Mouse (Mus musculus) midbrain, embryonic 15.5 days (tissue): ENCODE data around the gene Foxj3. TPM values are rescaled to one million over a fixed set of nuclear protein-coding genes. Genes with fewer than 3 reads are reported as not detected.
A peak's percentile ranks its signal among the peaks of the same experiment; 100 is the strongest.

Experiments used
- ATAC-seq: fragments of 200-750 bp; cut with Nextera tagmentation; replicated peaks from 2 replicates; pipeline ENCODE4 v1.8.0; 2017; ENCODE audit warnings: moderate TSS enrichment
- H3K27ac ChIP-seq: fragments of 300-500 bp; sonication (generic); 2 replicates; pipeline ENCODE4 v1.5.1; 2015; ENCODE audit warnings: mild to moderate bottlenecking, inconsistent platforms
- H3K27me3 ChIP-seq: fragments of 300-500 bp; sonication (generic); replicated peaks from 2 replicates; pipeline ENCODE4 v1.6.1; 2015; ENCODE audit warnings: inconsistent platforms
- H3K36me3 ChIP-seq: fragments of 300-500 bp; sonication (generic); replicated peaks from 2 replicates; pipeline ENCODE4 v1.6.1; 2015; ENCODE audit warnings: inconsistent platforms
- H3K4me1 ChIP-seq: fragments of 300-500 bp; sonication (generic); 2 replicates; pipeline ENCODE4 v1.6.1; 2015; ENCODE audit warnings: inconsistent platforms
- H3K4me2 ChIP-seq: fragments of 300-500 bp; sonication (generic); 2 replicates; pipeline ENCODE4 v1.6.1; 2015; ENCODE audit warnings: inconsistent platforms, mild to moderate bottlenecking, moderate library complexity
- H3K4me3 ChIP-seq: fragments of 300-500 bp; sonication (generic); 2 replicates; pipeline ENCODE4 v1.5.1; 2015; ENCODE audit warnings: mild to moderate bottlenecking, inconsistent platforms
- H3K9ac ChIP-seq: fragments of 300-500 bp; sonication (generic); 2 replicates; pipeline ENCODE4 v1.6.1; 2015; ENCODE audit warnings: mild to moderate bottlenecking, inconsistent platforms
- H3K9me3 ChIP-seq: fragments of 300-500 bp; sonication (generic); 2 replicates; pipeline ENCODE4 v1.6.1; 2016; ENCODE audit warnings: inconsistent platforms
- WGBS: fragments of 180-500 bp; shearing (Covaris S2); methylation state at CpG from one replicate; pipeline ENCODE4 v1.1.7; 2015; ENCODE audit warnings: mixed read lengths; 5-methylcytosine and 5-hydroxymethylcytosine counted together
- polyA plus RNA-seq: library from polyadenylated mRNA; unstranded; fragments of >200 nt; fragmentation: Nextera tagmentation; extraction: Ambion mirVana; gene quantifications from 2 replicates; pipeline ENCODE4 v1.2.1, GENCODE M21; 2015

Foxj3 gene
- polyA plus RNA-seq, 1 experiment from 2014 or later = 38.2 TPM

DNA sequence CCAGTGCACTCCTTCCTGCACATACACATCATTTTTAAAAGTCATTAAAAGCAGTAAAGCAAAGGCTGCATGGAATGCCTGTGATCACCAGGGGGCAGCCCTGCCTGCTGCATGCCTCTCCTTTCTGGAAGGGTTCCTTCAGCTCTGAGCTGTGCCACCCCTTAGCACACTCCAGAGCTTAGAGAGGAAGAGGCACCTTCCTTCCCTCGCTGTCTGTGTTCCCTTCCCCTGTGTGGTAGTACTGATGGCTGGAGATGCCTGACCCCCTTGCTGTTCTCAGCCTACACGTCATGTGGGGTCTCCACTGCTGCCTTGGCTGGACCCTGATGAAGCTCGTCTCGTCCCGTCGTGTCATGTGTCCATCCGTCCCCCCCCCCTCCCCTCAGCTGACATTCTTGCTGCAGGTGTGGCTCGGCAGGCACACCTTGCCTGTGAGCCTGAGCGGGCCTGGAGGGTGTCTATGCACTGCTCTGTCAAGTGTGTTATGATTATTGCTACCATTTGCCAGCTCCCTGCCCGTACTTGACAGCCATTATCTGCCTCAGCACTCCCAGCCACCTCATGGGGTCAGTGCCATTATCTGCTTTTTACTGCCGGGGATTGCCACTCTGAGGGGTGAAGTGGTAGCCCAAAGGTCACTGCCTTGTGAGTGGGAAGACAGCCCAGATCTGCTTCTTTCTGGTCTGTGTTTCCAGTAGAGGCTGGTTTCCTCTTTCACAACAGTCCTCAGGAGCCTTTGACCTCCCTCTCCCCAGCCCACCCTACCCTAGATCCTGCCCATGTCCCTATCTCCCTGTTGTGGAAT, 94.5 kb downstream of the Foxj3 start:
- H3K4me3 ChIP-seq = no peak overlapping the region
- WGBS = 81% methylated on average over 11 of the region's 11 CpGs
- no peak overlapping the region for H3K9ac ChIP-seq
- ATAC-seq = peak; percentile 47
- H3K36me3 ChIP-seq = peaks cover 10% of the 10 kb centered on the region; the same call in 1 of the 2 replicates
- peaks cover 25% of the 10 kb centered on the region for H3K4me1 ChIP-seq
- no peaks in the 10 kb centered on the region for H3K27me3 ChIP-seq
- H3K4me2 ChIP-seq = no peak overlapping the region
- H3K27ac ChIP-seq = no peak overlapping the region
- no peaks in the 10 kb centered on the region for H3K9me3 ChIP-seq

DNA sequence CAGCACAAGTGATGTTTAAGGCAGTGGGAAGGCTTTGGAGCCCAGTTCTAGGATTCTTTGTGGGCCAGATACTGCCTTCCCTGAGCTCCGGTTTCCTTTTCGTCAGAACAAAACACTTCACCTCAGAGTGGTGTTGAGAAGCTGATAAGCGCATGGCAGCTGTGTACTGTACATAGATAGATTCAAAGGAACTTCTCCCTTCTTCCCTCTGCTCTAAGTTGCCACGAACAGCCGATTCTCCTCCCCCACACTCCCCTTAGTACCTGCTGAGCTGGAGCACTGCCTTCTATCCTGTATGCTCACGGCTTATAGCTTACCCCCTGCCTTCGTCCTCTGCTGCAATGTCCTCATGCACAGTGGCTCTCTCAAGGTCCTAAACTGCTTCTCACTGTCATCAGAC, 95.9 kb downstream of the Foxj3 start:
- H3K4me1 ChIP-seq = peaks cover 17% of the 10 kb centered on the region
- H3K36me3 ChIP-seq = peaks cover 10% of the 10 kb centered on the region; the same call in 1 of the 2 replicates
- no peak overlapping the region for H3K9ac ChIP-seq
- H3K27ac ChIP-seq = no peak overlapping the region
- H3K4me3 ChIP-seq = no peak overlapping the region
- 60% methylated on average over 7 of the region's 7 CpGs for WGBS
- no peaks in the 10 kb centered on the region for H3K9me3 ChIP-seq
- H3K27me3 ChIP-seq = no peaks in the 10 kb centered on the region
- no peak overlapping the region for H3K4me2 ChIP-seq
- ATAC-seq = no peak

DNA sequence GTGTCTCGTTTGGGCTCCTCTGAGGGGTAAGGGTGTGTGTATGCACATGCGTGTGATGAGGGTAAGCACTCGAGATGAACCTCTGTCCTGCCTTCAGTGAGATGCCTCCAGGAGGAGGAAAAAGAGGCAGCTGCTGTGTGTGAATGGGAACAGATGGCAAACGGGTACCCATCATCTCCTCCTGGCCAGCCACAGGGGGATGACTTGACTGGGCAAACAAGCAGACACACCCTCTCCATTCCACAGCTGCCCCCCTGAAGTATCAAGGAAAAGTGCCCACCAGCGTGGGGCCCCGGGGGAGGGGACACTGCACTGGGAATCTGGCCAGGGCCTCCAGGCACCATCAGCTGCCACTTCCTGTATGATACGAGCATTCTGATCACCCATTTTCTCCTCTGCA, 96.5 kb downstream of the Foxj3 start:
- 48% methylated on average over 7 of the region's 7 CpGs for WGBS
- Histone ChIP-seq H3K36me3 (peaks cover 10% of the 10 kb centered on the region; the same call in 1 of the 2 replicates), H3K4me2 (no peak overlapping the region), H3K4me3 (no peak overlapping the region), H3K9ac (no peak overlapping the region), H3K27ac (no peak overlapping the region), H3K4me1 (peaks cover 13% of the 10 kb centered on the region), H3K9me3 (no peaks in the 10 kb centered on the region), H3K27me3 (no peaks in the 10 kb centered on the region)
- ATAC-seq = no peak

DNA sequence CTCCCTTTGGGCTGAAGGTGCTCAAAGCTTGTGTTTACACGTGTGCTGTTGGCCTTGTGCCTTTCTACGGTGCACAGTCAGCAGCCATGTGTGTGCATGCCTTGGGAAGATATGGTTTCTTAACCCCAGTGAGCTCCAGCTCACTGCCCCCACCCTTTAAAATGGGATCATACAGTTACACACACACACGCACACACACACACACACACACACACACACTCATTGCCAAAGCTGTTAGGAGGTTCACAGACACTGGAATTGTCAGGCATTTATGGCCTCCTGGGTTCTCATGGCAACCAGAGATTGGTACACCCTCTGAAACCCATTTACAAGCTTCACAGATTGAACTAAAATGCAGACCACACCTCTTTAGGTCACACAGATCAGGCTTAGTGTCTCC, 97.1 kb downstream of the Foxj3 start:
- peaks cover 10% of the 10 kb centered on the region; the same call in 1 of the 2 replicates for H3K36me3 ChIP-seq
- H3K27ac ChIP-seq = no peak overlapping the region
- H3K9me3 ChIP-seq = no peaks in the 10 kb centered on the region
- no peak overlapping the region for H3K4me3 ChIP-seq
- 85% methylated on average over 3 of the region's 3 CpGs for WGBS
- H3K4me2 ChIP-seq = no peak overlapping the region
- H3K9ac ChIP-seq = no peak overlapping the region
- no peaks in the 10 kb centered on the region for H3K27me3 ChIP-seq
- no peak for ATAC-seq
- H3K4me1 ChIP-seq = peaks cover 13% of the 10 kb centered on the region

DNA sequence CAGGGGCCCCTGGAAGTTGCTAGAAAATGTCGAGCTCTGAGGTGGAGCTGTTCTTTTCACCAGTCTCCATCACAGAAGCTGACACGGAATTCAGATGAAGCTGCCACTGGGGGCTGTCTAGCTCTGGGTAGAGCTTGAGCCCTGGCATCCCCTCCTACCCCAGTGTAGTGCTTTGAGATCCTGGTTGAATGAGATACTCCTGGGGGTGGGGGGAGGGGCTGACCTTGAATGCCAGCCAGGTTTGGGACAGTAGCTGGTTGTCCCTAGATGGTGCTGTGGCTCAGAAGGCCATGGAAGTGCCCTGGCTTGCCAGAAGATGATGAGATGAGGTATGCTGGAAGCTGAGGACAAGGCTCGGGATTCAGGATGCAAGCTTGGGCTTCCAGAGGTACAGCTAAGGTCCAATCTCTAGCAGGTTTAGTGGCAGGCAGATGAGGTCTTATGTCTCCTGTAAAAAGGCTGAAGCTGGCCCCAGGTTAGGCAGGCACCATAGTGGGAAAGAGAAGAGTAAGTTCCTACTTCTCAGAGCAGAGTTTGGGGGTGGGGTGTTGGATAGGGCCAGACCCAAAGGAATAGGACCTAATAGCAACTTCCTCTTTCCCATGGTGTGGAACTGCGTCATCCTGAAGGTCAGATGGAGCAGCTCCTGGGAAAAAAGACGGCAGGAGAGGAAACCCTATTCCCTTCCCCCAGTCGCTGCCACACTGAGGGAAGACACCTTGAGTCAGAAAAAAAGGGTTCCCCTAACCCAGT, 98.3 kb downstream of the Foxj3 start:
- no peaks in the 10 kb centered on the region for H3K9me3 ChIP-seq
- H3K4me2 ChIP-seq = no peak overlapping the region
- no peak overlapping the region for H3K9ac ChIP-seq
- no peak for ATAC-seq
- peaks cover 4% of the 10 kb centered on the region; the same call in 1 of the 2 replicates for H3K36me3 ChIP-seq
- H3K4me1 ChIP-seq = peaks cover 13% of the 10 kb centered on the region
- no peak overlapping the region for H3K4me3 ChIP-seq
- H3K27me3 ChIP-seq = no peaks in the 10 kb centered on the region
- H3K27ac ChIP-seq = no peak overlapping the region
- 60% methylated on average over 6 of the region's 6 CpGs for WGBS

DNA sequence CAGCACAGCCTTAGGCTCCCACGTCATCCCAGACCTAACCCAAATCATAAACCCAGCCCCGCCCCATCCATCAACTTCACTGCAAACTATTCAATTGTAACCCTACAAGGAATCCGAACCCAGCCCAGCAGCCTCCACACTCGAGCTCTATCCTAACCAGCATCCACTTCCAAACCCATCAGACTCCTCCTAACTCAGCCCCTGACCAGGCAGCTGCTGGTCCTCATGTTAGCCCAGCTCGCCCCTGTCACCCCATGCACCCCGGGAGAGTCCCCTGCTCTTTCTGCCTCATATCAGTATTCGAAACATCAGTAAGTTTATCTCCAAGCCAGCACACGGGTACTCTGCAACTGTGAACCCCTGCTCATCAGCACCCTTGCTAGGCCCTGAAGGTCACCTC, 98.9 kb downstream of the Foxj3 start:
- no peak overlapping the region for H3K27ac ChIP-seq
- H3K27me3 ChIP-seq = no peaks in the 10 kb centered on the region
- peaks cover 13% of the 10 kb centered on the region for H3K4me1 ChIP-seq
- 84% methylated on average over 8 of the region's 8 CpGs for WGBS
- no peak overlapping the region for H3K4me2 ChIP-seq
- no peaks in the 10 kb centered on the region for H3K9me3 ChIP-seq
- H3K9ac ChIP-seq = no peak overlapping the region
- no peak overlapping the region for H3K4me3 ChIP-seq
- no peaks in the 10 kb centered on the region for H3K36me3 ChIP-seq
- ATAC-seq = no peak

DNA sequence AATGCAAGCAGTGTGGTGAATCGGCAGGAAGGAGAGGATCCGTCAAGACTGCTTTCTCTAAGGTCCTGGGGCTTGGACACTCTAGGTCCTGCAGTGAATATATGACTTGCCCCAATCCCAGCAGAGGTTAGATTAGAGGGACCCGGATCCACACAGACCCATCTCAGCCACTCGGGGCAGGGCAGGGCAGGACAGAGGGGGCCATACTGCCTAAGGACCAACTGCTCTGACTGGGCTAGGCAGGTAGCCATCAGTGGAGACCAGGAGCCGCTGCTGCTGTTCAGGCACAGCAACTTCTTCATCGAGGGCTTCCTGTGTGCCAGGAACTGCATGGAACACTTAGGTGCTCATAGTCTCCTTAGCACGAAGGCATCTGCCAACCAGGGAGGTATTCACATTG, 99.9 kb downstream of the Foxj3 start:
- Histone ChIP-seq H3K4me1 (peaks cover 13% of the 10 kb centered on the region), H3K27ac (no peak overlapping the region), H3K4me3 (no peak overlapping the region), H3K9me3 (no peaks in the 10 kb centered on the region), H3K27me3 (no peaks in the 10 kb centered on the region), H3K4me2 (no peak overlapping the region), H3K36me3 (no peaks in the 10 kb centered on the region), H3K9ac (no peak overlapping the region)
- no peak for ATAC-seq
- WGBS = 88% methylated on average over 7 of the region's 7 CpGs

DNA sequence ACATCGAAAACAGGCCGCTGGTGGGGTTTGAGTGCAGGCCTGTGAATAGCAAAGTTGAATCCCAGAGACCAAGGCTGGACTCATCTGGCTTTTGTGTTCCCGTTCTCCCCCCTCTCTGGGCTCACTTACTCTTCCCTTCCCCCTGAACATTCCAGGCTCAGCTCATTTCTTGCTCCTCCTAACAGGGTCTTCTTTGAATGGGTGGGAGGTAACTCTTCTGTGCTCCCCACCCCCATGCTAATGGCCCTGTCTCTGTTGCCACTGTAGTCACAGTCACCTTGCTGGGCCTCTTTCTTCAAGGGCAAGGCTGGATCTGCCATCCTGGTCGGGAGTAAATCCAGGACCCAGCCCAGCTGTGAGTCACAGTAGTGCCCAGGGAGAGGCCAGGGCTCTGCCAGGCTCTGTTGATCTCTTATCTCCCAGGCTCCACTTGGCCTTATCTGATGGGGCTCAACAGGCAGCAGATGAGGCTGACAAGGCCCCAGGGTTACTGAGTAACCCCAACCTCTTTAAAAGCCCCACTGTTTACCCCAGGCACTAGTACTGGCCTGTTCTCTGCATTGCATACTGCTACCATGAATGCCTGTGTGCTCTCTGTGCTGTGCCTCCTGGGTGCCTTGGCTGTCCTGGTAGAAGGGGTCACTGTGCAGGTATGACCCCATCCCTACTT, 100.5 kb downstream of the Foxj3 start, which contains the start of gene Guca2a:
Gene Guca2a, plus strand, starts transcription at position 529 of the 670 bp plus-strand sequence.
- H3K9ac ChIP-seq = no peak within 1 kb of the TSS
- no peak for ATAC-seq
- no peak within 1 kb of the TSS for H3K27ac ChIP-seq
- WGBS = 76% methylated on average over 4 of the region's 4 CpGs
- H3K4me1 ChIP-seq = peaks cover 13% of the 10 kb centered on the region
- H3K36me3 ChIP-seq = no peaks in the 10 kb centered on the region
- no peak within 1 kb of the TSS for H3K4me2 ChIP-seq
- H3K4me3 ChIP-seq = no peak within 1 kb of the TSS
- no peaks in the 10 kb centered on the region for H3K9me3 ChIP-seq
- H3K27me3 ChIP-seq = no peaks in the 10 kb centered on the region

DNA sequence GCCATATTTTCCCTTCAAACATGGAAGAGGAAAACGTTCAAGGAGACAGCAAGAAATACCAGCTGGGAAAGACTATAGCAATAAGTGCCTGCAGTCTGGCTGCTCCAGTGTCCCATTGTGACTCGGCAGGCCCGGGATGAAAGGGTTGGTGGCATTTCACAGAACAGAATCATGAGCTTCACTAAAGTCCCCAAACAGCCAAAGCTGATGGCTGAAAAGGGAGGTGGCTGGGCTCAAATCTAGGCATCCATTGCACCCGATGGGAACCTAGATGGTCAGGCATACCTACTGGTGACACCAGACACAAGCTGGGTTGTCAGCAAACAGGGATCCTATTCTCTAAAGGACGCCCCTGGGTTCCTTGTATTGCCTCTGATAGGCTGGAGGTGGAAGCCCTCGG, 101.1 kb downstream of the Foxj3 start:
- Histone ChIP-seq H3K4me3 (no peak overlapping the region), H3K36me3 (no peaks in the 10 kb centered on the region), H3K9ac (no peak overlapping the region), H3K9me3 (no peaks in the 10 kb centered on the region), H3K27me3 (no peaks in the 10 kb centered on the region), H3K27ac (no peak overlapping the region), H3K4me1 (peaks cover 8% of the 10 kb centered on the region), H3K4me2 (no peak overlapping the region)
- WGBS = 81% methylated on average over 6 of the region's 6 CpGs
- no peak for ATAC-seq

DNA sequence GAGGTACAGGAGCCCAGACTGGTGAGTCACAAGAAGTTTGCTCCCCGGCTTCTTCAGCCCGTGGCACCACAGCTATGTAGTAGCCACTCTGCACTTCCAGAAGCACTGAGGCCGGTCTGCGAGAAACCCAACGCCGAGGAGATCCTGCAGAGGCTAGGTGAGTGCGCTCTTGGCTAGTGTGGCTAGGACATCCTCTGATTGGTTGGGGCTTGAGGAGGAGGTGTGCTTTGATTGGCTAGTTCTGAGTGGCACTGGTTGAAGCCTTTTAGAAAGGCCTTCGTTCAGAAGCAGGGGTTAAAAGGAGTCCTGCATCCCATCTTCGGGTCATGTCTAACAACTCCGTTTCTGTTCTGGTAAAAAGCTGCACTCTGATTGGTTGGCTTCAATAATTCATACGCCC, 101.9 kb downstream of the Foxj3 start:
- Histone ChIP-seq H3K4me3 (no peak overlapping the region), H3K27ac (no peak overlapping the region), H3K9me3 (no peaks in the 10 kb centered on the region), H3K9ac (no peak overlapping the region), H3K4me2 (no peak overlapping the region), H3K36me3 (no peaks in the 10 kb centered on the region), H3K27me3 (no peaks in the 10 kb centered on the region), H3K4me1 (peaks cover under 1% of the 10 kb centered on the region; the same call in 1 of the 2 replicates)
- ATAC-seq = no peak
- 68% methylated on average over 11 of the region's 11 CpGs for WGBS

DNA sequence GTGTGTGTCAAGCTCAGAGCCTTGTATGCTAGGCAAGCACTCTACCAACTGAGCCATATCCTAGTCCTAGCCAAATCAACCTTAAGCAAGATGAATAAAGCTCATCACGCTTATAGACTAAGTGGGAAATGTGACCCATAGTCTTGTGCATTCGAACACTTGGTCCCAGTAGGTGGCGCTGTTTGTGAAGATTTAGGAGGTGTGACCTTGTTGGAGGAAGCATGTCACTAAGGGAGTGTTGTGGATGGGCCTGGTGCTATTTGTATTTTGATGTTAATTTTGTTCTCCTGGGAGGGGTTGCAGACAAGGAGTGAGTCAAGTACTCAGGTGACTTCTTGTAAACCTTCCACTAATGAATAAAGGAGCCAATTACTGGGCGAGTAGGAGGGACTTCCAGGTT, 105.9 kb downstream of the Foxj3 start:
- Histone ChIP-seq H3K9ac (no peak overlapping the region), H3K4me2 (no peak overlapping the region), H3K4me3 (no peak overlapping the region), H3K36me3 (no peaks in the 10 kb centered on the region), H3K27ac (no peak overlapping the region), H3K4me1 (no peaks in the 10 kb centered on the region), H3K9me3 (no peaks in the 10 kb centered on the region), H3K27me3 (no peaks in the 10 kb centered on the region)
- WGBS = 88% methylated on average over 4 of the region's 4 CpGs
- ATAC-seq = no peak

DNA sequence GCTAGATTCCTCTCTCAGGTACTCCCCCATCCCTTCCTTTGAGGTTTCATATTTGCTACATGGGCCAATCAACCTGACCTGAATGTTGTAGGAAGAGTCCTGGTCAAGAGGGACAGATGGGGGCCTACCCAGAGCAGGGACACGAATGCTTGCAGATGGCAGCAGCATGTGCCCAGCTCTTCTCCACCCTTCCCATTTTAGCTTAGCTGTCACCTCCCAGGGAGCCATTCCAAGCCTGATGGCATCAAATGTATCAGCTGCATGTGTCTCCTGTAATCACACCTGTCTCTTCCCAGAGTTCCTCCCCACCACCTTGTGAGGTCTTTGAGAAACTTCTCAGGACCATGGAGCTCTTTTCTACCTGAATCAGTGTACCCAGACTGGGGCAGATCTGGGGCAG, 120.2 kb downstream of the Foxj3 start:
- Histone ChIP-seq H3K4me1 (no peaks in the 10 kb centered on the region), H3K27ac (no peak overlapping the region), H3K36me3 (no peaks in the 10 kb centered on the region), H3K4me2 (no peak overlapping the region), H3K9me3 (peaks cover 6% of the 10 kb centered on the region; the same call in 1 of the 2 replicates), H3K27me3 (no peaks in the 10 kb centered on the region), H3K4me3 (no peak overlapping the region), H3K9ac (no peak overlapping the region)
- no peak for ATAC-seq
- WGBS = 79% methylated on average over 1 of the region's 1 CpGs
